Mouse (Mus musculus): ENCODE data around the gene Trim47.
A peak's percentile ranks its signal among the peaks of the same experiment; 100 is the strongest.
"Not testable (repeated sequence)": the region's sequence is repeated elsewhere in the genome, so short reads cannot be mapped to it uniquely, and the experiment has no call there.

Gene Trim47

GRCm38 (mm10) chr11:116138096-116138467, 11.1 kb upstream of the Trim47 start:
- DNase-seq (ENCODE audit: low spot score in 2 of 2) = no peak

- no peak for DNase-seq (ENCODE audit: low spot score in 2 of 2)
Observed at GRCm38 (mm10) chr11:116134171-116134570, 7.2 kb upstream of the Trim47 start.

- no peak for DNase-seq (ENCODE audit: low spot score in 2 of 2)
Observed at GRCm38 (mm10) chr11:116133497-116133896, 6.5 kb upstream of the Trim47 start.

GRCm38 (mm10) chr11:116132366-116133333, 5.6 kb upstream of the Trim47 start:
- DNase-seq (ENCODE audit: low spot score in 2 of 2) = no peak

GRCm38 (mm10) chr11:116131349-116132170, 4.5 kb upstream of the Trim47 start:
- DNase-seq (ENCODE audit: low spot score in 2 of 2) = no peak

GRCm38 (mm10) chr11:116130488-116131205, 3.6 kb upstream of the Trim47 start, which contains the start of gene Trim65:
Gene Trim65, minus strand, starts transcription at chr11:116131128.
- peak; percentile 70 to 86 for DNase-seq (ENCODE audit: low spot score in 2 of 2)

- DNase-seq (ENCODE audit: low spot score in 2 of 2) = no peak
Observed at GRCm38 (mm10) chr11:116129993-116130487, 3.0 kb upstream of the Trim47 start.

- no peak for DNase-seq (ENCODE audit: low spot score in 2 of 2)
Observed at GRCm38 (mm10) chr11:116129091-116129790, 2.2 kb upstream of the Trim47 start.

GRCm38 (mm10) chr11:116127986-116128385, 976 bp upstream of the Trim47 start:
- DNase-seq (ENCODE audit: low spot score in 2 of 2) = no peak

- no peak for DNase-seq (ENCODE audit: low spot score in 2 of 2)
Observed at GRCm38 (mm10) chr11:116126261-116126660, 749 bp downstream of the Trim47 start.

GRCm38 (mm10) chr11:116121731-116122245, 5.2 kb downstream of the Trim47 start:
- DNase-seq (ENCODE audit: low spot score in 2 of 2) = not testable (repeated sequence)

GRCm38 (mm10) chr11:116117819-116118218, 9.2 kb downstream of the Trim47 start:
- DNase-seq (ENCODE audit: low spot score in 2 of 2) = no peak

- DNase-seq (ENCODE audit: low spot score in 2 of 2) = no peak
Observed at GRCm38 (mm10) chr11:116117241-116117640, 9.8 kb downstream of the Trim47 start.

- DNase-seq (ENCODE audit: low spot score in 2 of 2) = no peak
Observed at GRCm38 (mm10) chr11:116111611-116112203, 15.3 kb downstream of the Trim47 start.

GRCm38 (mm10) chr11:116111067-116111466, 15.9 kb downstream of the Trim47 start:
- no peak for DNase-seq (ENCODE audit: low spot score in 2 of 2)

- no peak for DNase-seq (ENCODE audit: low spot score in 2 of 2)
Observed at GRCm38 (mm10) chr11:116110540-116110939, 16.5 kb downstream of the Trim47 start.

- DNase-seq (ENCODE audit: low spot score in 2 of 2) = no peak
Observed at GRCm38 (mm10) chr11:116110131-116110530, 16.9 kb downstream of the Trim47 start.

GRCm38 (mm10) chr11:116109441-116110081, 17.4 kb downstream of the Trim47 start:
- DNase-seq (ENCODE audit: low spot score in 2 of 2) = no peak

GRCm38 (mm10) chr11:116108464-116109137, 18.4 kb downstream of the Trim47 start:
- no peak for DNase-seq (ENCODE audit: low spot score in 2 of 2)

Data from frontal cortex, postnatal 10 days (tissue).